Mouse (Mus musculus): Measurements from ENCODE around the gene 2310061I04Rik.

DNA sequence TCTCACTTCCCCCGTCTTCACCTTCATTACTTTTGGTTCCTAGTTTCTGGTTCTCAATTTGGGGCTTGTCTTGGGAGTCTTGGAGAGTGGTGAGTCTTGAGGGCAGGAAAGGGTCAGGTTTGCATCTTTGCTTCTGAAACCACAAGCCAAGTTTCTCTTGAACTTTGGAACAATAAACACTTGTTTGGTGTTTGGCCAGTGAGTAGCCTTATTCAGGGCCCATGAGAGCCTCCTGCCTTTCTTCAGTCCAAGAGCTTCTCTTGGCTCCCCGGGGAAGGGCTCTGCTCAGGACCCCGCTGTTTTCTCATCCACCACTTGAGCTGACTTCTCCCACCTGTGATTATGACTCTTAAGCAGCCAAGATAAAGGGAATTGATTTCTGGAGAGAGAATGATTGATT lies 25.3 kb upstream of the 2310061I04Rik start:
- TF ChIP-seq EP300 (IDR thresholded peaks at IDR 0.05; ENCODE audit: low read depth), result no peak
- no peak for TF ChIP-seq CTCF (IDR thresholded peaks at IDR 0.05; ENCODE audit: low read depth)

All from liver, postnatal 0 days (tissue).